Mouse (Mus musculus): ENCODE measurements around the gene C530008M17Rik.

C530008M17Rik gene

DNA sequence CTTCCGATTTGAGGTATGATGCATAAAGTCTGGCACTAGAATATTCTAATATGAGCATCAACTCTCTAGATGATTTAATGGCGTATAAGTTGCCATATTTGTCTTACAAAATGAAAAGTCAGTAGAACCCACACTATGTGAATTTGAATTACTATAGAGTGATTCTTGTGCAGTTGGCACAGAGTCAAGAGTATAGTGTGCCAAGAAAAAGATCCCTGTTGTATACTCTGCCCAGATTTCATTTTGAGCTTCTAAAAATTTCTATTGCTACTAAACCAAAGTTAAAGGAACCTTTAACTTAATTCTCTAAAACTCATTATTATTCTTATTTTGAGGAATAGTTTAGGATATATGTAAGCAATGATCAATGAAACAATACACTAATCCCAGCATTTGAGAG is at the start of gene C530008M17Rik:
Gene C530008M17Rik (plus strand): TSS at position 301 of the 400 bp plus-strand sequence.
- DNase-seq = no peak

DNA sequence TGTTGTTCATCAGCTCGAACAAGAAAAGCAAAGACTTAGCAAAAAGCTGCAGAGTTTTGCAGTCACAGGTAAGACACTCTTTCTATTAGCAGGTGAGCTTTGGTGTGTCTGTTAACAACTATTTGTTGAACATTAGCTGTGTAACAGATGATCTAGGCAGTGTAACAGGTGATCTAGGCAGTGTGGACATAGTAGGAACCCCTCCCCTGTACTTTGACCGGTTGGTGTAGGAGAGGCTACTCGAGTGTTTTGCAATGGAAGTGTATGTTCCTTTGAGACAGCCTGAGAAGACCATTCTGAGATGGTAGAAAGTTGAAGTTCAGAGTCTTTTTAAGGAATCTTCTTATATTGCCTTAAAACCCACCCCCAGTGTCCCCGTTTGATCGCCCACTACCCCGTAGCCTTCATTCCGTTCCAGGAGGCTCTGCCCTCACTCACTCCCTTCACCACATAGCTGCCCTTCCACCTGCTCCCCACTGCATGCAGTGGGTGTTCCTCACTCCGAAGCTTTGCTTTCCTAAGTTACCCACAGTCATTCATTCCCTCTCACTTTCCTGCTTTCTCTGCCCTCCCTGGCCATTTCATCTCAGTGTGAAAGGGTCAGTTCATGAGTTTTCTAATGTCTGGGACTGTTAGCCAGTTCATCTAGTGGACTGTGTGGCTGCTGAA is 46.5 kb upstream of the C530008M17Rik start:
- no peak for DNase-seq

DNA sequence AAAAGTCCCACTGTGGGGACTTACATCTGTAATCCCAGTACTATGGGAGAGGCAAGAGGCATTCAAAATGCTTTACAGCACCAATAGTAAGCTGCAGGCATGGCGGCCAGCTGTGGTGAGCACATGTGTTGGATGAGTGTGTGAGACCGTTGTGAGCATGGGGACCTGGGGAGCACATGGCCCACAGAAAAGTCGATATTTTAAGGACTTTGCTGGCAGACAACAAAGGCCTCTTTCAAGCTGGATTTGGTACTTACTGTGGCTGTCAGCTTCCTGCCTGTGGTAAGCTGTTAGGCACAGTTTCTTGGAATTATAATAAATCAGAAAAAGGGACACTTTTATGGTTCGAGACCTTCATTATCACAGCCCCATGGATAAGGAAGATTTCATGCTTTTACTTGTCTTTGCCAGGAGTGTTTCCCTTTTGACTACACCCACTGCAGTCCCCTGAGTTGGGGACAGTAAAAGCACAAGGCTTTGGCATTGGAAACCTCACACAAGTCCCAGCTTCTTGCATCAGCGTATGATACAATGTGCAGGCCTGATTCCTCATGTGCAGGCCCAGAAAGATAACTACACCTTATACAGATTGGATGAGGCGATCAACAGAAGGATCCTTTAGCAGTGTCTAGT is 43.3 kb upstream of the C530008M17Rik start:
- no peak for DNase-seq

DNA sequence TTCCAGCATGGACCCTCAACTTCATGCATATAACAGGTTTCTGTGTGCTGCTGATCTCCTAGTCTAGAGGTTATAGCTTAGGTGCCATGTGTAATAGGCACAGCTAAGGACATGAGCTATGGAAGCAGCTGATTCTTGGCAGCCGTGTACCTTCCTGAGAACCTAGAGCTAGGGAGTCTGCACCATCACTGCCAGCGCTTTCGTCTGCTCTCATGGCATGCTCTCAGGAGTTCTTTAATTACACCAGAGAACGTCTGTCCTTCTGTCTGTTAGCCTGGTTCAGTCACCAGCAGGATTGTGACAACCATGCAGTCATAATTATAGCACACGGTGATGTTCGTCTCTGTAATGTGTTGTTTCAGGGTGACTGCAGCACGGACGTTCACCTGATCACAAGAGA is 41.0 kb upstream of the C530008M17Rik start:
- DNase-seq = no peak

DNA sequence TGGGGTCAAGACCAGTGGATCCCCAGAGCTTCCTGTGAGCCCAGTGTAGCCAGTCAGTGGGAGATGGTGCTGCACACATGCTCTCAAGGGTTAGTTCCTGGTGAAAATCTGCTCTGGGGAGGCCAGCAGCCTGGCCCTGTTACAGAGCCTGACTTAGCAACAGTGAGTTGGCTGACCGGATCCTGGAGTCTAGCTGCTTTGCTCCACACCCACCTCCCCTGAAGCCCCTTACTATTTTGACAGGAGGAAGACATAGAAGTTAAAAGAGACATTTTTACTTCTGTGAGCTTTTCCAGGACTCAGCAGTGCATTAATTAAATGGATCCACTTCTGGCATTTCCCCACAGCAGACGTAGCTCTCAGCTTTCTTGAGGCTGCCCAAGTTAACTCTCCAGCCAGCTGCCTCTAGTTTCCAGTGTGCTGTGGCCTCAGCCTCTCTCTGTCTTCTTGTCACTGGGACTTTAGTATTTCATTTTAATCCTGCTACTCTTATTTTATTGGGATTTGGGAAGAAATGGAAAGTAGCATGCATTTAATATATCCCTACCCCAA is 40.0 kb upstream of the C530008M17Rik start:
- DNase-seq = no peak

DNA sequence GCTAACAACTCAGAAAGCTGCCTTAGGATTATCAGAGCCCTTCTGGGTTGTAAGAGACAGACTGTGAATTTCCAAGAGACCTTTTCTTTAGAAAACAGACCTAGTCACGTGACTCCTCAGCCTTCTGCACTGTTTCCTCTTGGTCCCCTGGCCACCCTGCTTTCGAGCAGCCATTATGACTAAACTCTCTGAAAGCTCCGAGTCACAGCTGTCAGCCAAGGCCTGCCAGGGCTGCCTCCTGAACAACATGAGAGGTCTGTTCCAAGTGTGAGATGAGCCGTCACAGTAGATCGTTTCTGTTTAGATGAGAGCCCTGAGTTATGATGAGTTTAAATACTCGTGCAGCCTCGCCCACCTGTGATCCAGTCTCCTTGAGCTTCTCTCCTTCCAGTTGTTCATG is 37.6 kb upstream of the C530008M17Rik start:
- DNase-seq = peak; percentile 50 to 61

DNA sequence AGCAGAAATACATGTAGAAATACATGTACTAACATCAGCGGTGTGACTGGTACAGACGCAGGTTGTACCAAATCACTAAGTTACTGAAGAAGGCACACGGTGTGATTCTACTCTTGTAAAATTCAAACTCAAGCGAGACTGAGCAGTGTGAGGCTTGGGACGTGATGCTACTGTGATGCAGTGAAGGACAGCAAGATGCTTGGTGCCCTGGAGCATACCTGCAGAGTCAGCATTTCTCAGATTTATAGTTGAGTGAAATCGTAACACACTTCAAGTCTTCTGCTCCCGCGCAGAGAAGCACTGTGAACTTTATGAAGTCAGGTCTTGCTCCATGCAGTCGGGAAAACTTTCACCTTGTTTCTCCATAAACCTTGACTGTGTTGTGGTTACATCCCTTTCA is 32.6 kb upstream of the C530008M17Rik start:
- DNase-seq = no peak

DNA sequence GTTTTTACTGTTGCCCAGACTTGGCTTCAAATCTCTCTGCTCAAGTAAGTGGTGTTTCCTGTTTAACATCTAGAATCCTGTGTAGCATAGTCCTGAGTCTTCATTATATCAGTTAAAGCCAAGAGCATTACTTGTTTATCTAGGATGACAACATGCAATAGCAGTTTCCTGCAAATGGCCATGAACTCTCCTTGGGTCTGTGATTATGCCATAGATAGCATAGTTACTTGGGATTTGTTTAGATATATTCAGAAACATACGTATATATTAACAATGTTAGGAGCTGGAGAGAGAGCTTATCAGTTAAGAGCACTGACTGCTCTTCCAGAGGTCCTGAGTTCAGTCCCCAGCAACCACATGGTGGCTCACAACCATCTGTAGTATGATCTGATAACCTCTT is 28.5 kb upstream of the C530008M17Rik start:
- DNase-seq = no peak

DNA sequence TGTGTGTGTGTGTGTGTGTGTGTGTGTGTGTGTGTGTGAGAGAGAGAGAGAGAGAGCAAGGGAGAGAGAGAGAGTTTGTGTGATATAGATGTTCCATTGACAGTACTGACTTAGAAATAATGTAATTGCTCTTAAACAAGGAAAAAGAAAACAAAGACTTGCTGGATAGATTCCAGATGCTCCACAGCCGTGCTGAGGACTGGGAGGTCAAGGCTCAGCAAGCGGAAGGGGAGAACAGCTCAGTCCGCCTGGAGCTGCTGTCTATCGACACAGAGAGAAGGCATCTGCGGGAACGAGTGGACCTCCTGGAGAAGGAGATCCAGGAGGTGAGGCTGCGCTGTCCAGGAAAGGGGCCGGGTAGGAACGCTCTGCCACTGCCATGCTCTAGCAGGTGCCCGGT is 22.3 kb upstream of the C530008M17Rik start:
- no peak for DNase-seq

DNA sequence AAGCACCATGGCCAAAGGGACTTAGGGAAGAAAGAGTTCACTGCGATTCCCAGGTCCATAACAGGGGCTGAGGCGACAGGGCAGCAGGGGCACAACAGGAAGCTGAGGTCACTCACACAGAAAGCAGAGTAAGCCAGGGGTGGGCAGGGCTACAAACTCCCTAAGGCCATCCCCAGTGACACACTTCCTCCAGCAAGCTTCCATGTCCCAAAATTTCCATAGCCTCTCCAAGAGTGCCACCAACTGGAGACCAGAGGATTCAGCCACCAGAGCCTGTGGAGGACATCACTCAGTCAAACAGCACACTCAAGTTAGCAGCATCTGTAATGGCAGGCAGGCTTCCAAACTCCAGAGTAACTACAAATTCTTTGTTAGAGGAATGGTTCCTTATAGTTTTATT is 20.7 kb upstream of the C530008M17Rik start:
- no peak for DNase-seq

DNA sequence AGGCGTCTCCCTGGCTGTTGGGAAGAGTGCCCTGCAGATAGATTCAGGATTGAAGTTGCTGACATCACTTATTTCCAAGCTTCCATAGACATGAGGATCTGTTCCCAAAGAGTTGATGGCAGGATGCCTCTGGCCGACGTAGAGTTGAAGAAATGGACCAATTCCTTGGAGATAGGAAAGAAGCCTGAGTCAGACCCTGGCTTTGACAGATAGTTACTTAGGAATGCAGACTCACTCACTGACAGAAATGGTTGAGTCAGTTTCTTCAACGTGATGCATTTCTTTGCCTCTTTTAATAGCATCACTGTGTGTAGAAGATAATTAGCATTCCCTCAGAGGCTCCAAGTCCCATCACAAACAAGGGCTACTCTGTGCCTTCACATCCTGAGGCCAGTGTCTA is 14.2 kb upstream of the C530008M17Rik start:
- no peak for DNase-seq

DNA sequence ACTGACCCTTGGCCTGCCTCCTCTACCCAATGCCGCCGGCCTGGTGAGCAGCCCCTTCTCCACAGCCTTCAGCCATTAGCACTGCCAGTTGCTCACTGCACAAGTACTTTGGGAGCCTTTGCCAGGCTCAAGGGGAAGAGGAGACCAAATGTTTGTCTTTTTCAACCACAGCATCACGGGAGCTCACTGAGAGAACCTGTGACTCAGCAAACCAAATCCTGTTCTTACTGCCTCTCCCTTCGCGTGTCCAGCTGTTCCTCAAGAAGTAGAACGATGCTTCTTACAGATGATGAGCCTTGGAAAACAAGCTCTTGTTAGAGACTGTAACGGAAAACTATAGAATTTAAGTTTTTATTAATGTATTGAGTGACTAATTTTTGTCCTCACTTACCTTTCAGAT is 12.1 kb upstream of the C530008M17Rik start:
- DNase-seq = no peak

DNA sequence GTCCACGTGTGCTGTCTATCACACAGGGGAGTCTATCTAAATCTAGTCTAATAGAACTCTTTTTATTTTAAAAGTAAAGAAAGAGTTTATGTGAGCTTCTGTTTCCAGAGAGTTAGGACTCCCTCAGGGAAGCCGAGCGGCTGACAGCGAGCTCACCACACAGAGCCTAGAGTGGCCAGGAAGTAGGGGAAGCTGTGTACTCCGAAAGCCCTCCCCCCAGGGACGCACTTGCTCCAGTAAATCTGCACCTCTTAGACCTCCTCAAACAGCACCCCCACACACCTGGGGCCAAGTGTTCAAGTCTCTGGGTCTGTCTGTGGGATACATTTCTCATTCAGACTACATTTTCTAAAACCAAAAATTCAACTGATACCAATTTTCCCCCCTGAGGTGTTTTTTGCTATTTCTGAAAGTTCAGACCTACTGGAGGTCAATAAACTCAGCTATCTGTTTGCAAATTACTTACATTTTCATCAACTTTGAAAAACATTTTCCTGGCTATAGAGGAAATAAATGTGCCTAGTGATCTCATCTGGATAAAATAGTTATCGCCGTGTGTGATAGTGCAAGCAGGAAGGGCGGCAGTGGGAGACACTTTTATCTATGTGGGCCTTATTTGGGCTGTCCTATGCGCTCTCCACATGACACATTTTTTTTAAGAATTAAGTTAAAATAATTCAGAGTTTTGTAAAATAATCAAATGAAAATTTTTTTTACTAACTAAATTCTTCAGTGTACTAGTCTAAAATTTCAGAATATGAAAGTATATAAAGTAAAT is 11.0 kb upstream of the C530008M17Rik start:
- no peak for DNase-seq

DNA sequence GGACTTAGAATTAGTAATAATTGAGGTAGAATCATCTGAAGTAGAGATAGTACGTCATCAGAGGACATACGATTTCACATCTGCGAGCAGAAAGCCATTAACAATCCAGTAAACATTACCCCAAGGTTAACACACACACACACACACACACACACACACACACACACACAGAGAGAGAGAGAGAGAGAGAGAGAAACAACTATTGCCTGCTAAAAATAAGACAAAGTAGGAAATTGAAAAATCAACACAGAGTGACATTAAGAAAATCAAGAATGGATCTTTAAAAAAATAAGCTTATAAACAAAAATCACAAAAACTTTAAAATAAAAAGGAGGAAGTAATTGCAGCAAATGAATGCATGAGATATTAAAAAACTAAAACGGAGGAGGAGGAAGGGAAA is 6.4 kb upstream of the C530008M17Rik start:
- DNase-seq = no peak

DNA sequence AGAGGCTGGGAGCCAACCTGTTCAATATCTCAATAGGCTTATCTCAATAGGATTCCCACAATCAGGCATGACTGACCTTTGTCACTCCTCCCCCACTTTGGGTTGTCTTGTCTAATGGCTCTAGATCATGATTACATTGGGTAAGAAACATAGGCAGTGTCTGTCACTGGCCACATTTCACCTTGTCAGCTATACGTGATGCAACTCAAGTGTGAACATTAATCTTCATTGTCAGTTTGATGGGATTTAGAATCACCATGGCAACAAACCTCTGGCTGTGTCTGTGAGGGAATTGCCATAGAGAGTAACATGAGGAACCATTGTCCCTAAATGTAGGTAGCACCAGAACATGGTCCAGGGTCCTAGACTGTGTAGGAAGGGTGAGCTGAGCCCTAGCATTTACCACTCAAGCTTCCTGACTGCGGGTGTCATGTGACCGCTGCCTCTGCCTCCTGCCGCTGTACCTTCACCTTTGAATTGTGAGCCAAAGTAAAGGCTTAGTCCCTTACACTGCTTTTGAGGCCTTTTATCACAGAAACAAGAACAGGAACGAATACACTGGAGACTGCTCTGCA is 5.1 kb upstream of the C530008M17Rik start:
- no peak for DNase-seq

DNA sequence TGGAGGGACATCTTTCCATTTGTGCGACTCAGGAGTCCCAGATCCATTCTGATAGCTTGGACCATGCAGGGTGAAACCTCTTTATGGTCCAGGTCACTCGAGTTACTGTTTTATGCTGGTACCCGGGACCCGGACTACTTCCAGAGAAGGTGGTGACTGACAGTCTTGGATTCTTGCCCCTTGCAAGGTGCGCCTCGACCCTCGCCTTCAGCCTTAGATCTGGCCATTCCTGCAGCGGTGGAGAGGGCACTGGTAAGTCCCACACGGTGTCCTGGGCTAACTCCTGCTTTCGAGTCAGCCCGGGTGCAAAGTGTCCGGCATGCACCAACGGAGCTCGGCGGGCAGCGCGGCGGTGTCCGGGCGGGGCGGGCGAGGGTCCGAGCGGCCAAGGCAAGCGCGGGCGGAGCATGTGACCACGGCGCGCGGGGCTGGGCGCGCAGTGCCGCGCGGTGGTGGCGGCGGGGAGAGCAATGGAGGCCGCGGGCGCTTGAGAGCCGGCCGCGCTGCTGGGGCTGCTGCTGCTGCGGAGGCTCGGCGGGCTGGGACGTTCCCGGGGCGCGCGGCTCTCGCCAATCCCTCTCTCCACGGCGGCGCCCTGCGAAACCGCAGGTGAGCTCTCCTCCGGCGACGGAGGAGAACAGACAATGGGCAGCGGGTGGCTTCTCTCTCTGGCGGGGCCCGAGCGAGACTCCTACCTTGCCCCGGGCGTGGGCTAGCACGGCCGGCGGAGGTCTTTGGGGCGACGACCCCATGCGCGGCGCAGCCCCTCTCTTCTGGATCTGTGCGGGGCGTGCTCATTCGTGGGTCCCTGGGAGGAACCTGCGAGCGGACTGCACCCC is 1.2 kb downstream of the C530008M17Rik start:
- peak; percentile 85 to 89 for DNase-seq

DNA sequence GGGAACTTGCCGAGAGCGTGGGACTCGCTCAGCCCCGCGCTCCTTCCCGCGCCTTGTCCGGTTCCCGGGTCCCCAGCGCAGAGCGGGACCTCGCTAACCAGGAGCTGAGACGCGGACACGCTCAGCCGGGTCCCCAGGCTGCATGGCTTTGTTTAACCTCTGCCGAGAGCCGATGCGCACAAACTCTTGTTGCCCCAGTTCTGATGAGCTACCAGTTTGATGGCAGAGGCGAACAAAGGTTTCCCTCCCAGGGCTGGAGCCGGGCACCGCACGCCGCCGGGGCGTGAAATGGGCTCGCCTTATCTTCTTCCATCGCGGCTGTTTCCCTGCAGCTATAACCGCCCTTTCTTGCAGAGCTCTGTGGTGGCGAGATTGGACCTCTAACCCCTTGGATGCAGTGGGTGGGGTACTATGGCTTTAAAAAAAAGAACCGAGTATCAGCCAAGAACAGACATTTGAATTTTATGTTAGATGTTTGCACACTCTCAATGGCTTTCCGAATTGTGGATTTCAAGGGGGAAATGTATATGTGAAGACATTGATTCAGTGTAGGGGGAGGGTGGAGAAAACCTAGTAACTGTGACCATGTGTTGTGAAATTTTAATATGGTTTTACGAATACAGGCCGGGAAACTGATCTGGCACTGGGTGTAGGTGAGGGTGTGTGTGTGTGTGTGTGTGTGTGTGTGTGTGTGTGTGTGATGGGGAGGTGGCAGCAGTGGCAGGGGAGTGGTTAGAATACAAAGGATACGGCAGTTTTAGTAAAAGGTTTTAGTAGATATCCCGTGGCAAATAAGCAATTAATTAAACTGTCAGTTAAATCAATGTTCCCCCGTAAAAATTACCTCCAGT is 2.0 kb downstream of the C530008M17Rik start:
- DNase-seq = peak; percentile 64 to 67

DNA sequence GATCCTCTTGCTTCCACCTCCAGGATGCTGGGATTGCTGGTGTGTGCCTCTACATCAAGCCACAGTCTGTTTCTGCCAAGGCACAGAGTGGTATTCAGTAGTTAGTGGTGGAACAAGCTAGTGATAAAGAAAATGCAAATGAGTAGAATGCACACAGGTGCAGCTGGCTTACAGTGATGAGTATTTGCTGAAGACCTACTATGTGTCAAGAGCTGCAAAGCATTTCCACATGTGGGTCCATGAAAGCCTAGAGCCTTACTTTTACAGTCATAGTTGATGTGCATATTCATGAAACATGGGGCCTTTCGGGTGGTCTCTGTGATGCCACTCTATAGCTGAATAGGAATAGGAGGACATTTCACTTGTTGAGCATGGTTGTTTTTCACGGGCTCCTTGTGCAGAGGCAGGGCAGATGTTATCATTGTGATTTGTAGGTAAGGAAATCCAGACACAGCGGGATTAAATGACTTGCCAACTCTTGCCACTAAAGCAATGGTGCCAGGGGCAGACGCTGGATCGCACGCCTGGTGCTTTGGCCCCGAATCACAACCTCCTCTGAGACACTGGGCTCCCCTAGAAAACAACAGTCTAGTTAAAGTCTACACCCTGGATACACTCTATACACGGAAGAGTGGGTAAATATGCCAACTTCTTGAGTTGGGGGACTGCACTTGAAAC is 3.8 kb downstream of the C530008M17Rik start:
- peak; percentile 41 to 52 for DNase-seq

DNA sequence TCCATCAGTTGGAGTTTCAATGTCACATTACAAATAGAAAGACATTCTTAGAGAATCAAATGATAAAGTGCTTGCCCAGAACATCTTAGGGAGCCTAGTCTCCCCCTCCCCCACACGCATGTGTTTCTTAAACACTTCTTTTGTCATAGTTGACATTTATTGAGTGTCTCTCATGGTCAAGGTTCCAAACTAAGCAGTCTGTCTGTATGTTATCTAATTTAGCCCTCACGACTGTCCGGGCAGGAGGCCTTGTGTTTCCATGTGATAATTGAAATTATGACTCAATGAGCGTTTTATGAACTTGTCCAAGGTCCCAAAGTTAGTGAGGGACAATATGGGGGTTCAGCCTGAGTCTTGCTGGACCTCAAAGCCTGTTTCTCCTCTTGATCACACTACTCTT is 5.0 kb downstream of the C530008M17Rik start:
- DNase-seq = no peak

DNA sequence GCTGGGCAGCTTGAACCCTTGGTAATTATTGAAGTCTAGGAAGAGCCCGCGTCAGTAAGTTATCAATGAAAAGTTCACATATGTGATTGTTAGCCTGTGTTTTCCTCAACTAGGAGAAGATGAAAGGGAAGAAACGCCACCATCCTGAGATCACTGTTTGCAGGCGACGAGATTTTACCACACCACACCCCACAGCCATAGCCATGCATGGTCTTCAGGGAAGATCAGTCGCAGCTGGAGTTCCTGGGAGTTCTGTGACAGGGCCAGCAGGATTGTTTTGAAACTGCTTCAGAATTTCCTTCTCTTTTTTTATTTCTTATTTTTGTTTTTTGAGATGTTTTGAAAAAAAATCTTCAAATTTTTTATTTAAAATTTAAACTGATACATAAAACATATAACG is 8.6 kb downstream of the C530008M17Rik start:
- DNase-seq = no peak

DNA sequence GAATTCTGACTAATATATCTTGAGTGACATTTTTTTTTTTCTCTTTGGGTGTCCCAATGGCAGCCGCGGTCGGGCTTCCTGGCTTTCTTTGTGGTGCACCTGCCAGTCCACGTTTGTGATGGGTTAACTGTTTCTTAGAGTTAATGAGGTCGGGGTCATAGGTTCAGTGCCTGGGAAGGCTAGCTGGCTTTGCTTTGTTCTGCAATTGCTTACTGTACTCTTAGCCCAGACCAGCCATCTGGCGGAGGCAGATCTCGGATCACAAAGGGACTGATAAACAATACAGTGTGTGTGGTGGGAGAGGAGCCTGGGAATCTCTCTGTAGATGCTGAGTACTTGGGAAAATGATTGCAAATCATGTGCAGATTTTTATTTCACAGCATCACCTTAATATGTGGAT is 9.1 kb downstream of the C530008M17Rik start:
- DNase-seq = peak; percentile 37 to 52
